Mouse (Mus musculus) erythroblast, embryonic 14.5 days (primary cell): ENCODE data around the gene Ccnt2. TPM values are rescaled to one million over a fixed set of nuclear protein-coding genes. Genes with fewer than 3 reads are reported as not detected.

Experiments
- H3K27me3 ChIP-seq: 2 replicates; pipeline ENCODE4 v1.6.1; 2012; ENCODE audit warnings: inconsistent platforms; ENCODE audit not compliant: control insufficient read depth
- H3K36me3 ChIP-seq: 2 replicates; pipeline ENCODE4 v1.6.1; 2012; ENCODE audit warnings: mild to moderate bottlenecking, inconsistent platforms; ENCODE audit not compliant: control insufficient read depth
- H3K4me1 ChIP-seq: 2 replicates; pipeline ENCODE4 v1.6.1; 2012; ENCODE audit warnings: inconsistent platforms; ENCODE audit not compliant: control insufficient read depth
- H3K4me3 ChIP-seq: replicated peaks from 2 replicates; pipeline ENCODE3; 2012; ENCODE audit warnings: moderate library complexity, mild to moderate bottlenecking, inconsistent platforms
- H3K9me3 ChIP-seq: 2 replicates; pipeline ENCODE4 v1.6.1; 2012; ENCODE audit warnings: low read length, inconsistent platforms, mixed read lengths; ENCODE audit not compliant: control insufficient read depth
- GATA1 ChIP-seq: IDR thresholded peaks from 2 replicates; pipeline ENCODE4 v1.6.1; 2012; ENCODE audit warnings: low read length, inconsistent platforms, mixed read lengths
- TAL1 ChIP-seq: IDR thresholded peaks from 3 replicates; pipeline ENCODE4 v1.6.1; 2012; ENCODE audit warnings: low read length, inconsistent platforms, mixed read lengths
- polyA plus RNA-seq: library from polyadenylated mRNA; stranded (reverse); fragments of >175 nt; gene quantifications from 2 replicates; pipeline ENCODE4 v1.2.3, GENCODE M21; 2012

Ccnt2 gene
- polyA plus RNA-seq, 1 experiment = 1.2 TPM

GRCm38 (mm10) chr1:127780142-127780541, 6.2 kb downstream of the Ccnt2 start:
- TF ChIP-seq TAL1 (no peak), GATA1 (no peak)
- Histone ChIP-seq H3K4me3 (no peak overlapping the region), H3K36me3 (peaks cover 81% of the 10 kb centered on the region)

GRCm38 (mm10) chr1:127780849-127781248, 6.9 kb downstream of the Ccnt2 start:
- no peaks in the 10 kb centered on the region for H3K9me3 ChIP-seq
- H3K36me3 ChIP-seq = peaks cover 85% of the 10 kb centered on the region
- H3K27me3 ChIP-seq = no peaks in the 10 kb centered on the region
- H3K4me1 ChIP-seq = peaks cover 72% of the 10 kb centered on the region
- no peak for TF ChIP-seq GATA1
- no peak for TF ChIP-seq TAL1
- no peak overlapping the region for H3K4me3 ChIP-seq

More at GRCm38 (mm10) chr1:127780142-127780541, 6.2 kb downstream of the Ccnt2 start:
- H3K4me1 ChIP-seq = peaks cover 70% of the 10 kb centered on the region
- H3K27me3 ChIP-seq = no peaks in the 10 kb centered on the region
- H3K9me3 ChIP-seq = no peaks in the 10 kb centered on the region

- Histone ChIP-seq H3K36me3 (peaks cover 78% of the 10 kb centered on the region), H3K4me1 (peaks cover 56% of the 10 kb centered on the region), H3K27me3 (no peaks in the 10 kb centered on the region), H3K4me3 (no peak overlapping the region), H3K9me3 (no peaks in the 10 kb centered on the region)
- no peak for TF ChIP-seq TAL1
- no peak for TF ChIP-seq GATA1
Observed at GRCm38 (mm10) chr1:127783862-127784261, 9.9 kb downstream of the Ccnt2 start.

- no peaks in the 10 kb centered on the region for H3K27me3 ChIP-seq
- peaks cover 74% of the 10 kb centered on the region for H3K36me3 ChIP-seq
- TF ChIP-seq GATA1 (no peak), TAL1 (no peak)
- H3K4me3 ChIP-seq = no peak overlapping the region
- peaks cover 41% of the 10 kb centered on the region for H3K4me1 ChIP-seq
- H3K9me3 ChIP-seq = no peaks in the 10 kb centered on the region
Observed at GRCm38 (mm10) chr1:127785882-127786281, 11.9 kb downstream of the Ccnt2 start.

- Histone ChIP-seq H3K36me3 (peaks cover 76% of the 10 kb centered on the region), H3K4me1 (peaks cover 20% of the 10 kb centered on the region), H3K27me3 (no peaks in the 10 kb centered on the region), H3K9me3 (no peaks in the 10 kb centered on the region), H3K4me3 (no peak overlapping the region)
- TF ChIP-seq GATA1 (no peak), TAL1 (no peak)
Observed at GRCm38 (mm10) chr1:127788943-127789342, 15.0 kb downstream of the Ccnt2 start.

GRCm38 (mm10) chr1:127793459-127793858, 19.5 kb downstream of the Ccnt2 start:
- Histone ChIP-seq H3K27me3 (no peaks in the 10 kb centered on the region), H3K9me3 (no peaks in the 10 kb centered on the region), H3K4me1 (peaks cover 3% of the 10 kb centered on the region), H3K36me3 (peaks cover 83% of the 10 kb centered on the region), H3K4me3 (no peak overlapping the region)
- TF ChIP-seq GATA1 (no peak), TAL1 (no peak)

GRCm38 (mm10) chr1:127795087-127795769, 21.3 kb downstream of the Ccnt2 start:
- Histone ChIP-seq H3K27me3 (no peaks in the 10 kb centered on the region), H3K36me3 (peaks cover 88% of the 10 kb centered on the region), H3K4me1 (no peaks in the 10 kb centered on the region; the same call in 1 of the 2 replicates), H3K4me3 (no peak overlapping the region), H3K9me3 (no peaks in the 10 kb centered on the region)
- no peak for TF ChIP-seq TAL1
- no peak for TF ChIP-seq GATA1

- no peaks in the 10 kb centered on the region; the same call in 1 of the 2 replicates for H3K4me1 ChIP-seq
- TF ChIP-seq TAL1 (no peak), GATA1 (no peak)
- H3K4me3 ChIP-seq = no peak overlapping the region
- H3K36me3 ChIP-seq = peaks cover 91% of the 10 kb centered on the region
- H3K9me3 ChIP-seq = no peaks in the 10 kb centered on the region
- no peaks in the 10 kb centered on the region for H3K27me3 ChIP-seq
Observed at GRCm38 (mm10) chr1:127796341-127796740, 22.4 kb downstream of the Ccnt2 start.

- H3K27me3 ChIP-seq = no peaks in the 10 kb centered on the region
- H3K36me3 ChIP-seq = peaks cover 91% of the 10 kb centered on the region
- H3K4me3 ChIP-seq = no peak overlapping the region
- no peak for TF ChIP-seq TAL1
- TF ChIP-seq GATA1 = no peak
- no peaks in the 10 kb centered on the region; the same call in 1 of the 2 replicates for H3K4me1 ChIP-seq
- no peaks in the 10 kb centered on the region for H3K9me3 ChIP-seq
Observed at GRCm38 (mm10) chr1:127796752-127797151, 22.8 kb downstream of the Ccnt2 start.

GRCm38 (mm10) chr1:127802916-127803315, 29.0 kb downstream of the Ccnt2 start:
- H3K9me3 ChIP-seq = no peaks in the 10 kb centered on the region
- no peaks in the 10 kb centered on the region for H3K27me3 ChIP-seq
- no peaks in the 10 kb centered on the region for H3K4me1 ChIP-seq
- TF ChIP-seq TAL1 = no peak
- no peak for TF ChIP-seq GATA1
- no peak overlapping the region for H3K4me3 ChIP-seq
- peaks cover 93% of the 10 kb centered on the region for H3K36me3 ChIP-seq
